Mouse (Mus musculus) heart, embryonic 14.5 days (tissue): ENCODE measurements around the gene Arhgef18. TPM values are rescaled to one million over a fixed set of nuclear protein-coding genes. Genes with fewer than 3 reads are reported as not detected.

ENCODE experiments used
- ATAC-seq: fragments of 200-750 bp; cut with Nextera tagmentation; 2 replicates; pipeline ENCODE4 v1.8.0; 2017; ENCODE audit warnings: low read depth, moderate TSS enrichment; ENCODE audit not compliant: insufficient number of reproducible peaks, insufficient read depth, low FRiP score
- H3K27ac ChIP-seq, 2 experiments: fragments of 200-500 bp in 1 of 2; fragments of 300-500 bp in 1 of 2; sonication (generic) in 1 of 2; replicated peaks in 1 of 2; 2 replicates each; pipeline ENCODE4 v1.5.1; 2012 to 2014; ENCODE audit warnings: low read depth in 2 of 2, low read length in 2 of 2, control low read depth in 1 of 2, mild to moderate bottlenecking in 1 of 2, mixed read lengths in 1 of 2; ENCODE audit not compliant: control insufficient read depth in 1 of 2, insufficient read depth in 1 of 2
- H3K27me3 ChIP-seq: fragments of 300-500 bp; sonication (generic); 2 replicates; pipeline ENCODE4 v1.6.1; 2014; ENCODE audit warnings: mild to moderate bottlenecking, low read length, control low read depth; ENCODE audit not compliant: control insufficient read depth, insufficient read depth
- H3K36me3 ChIP-seq: fragments of 300-500 bp; sonication (generic); 2 replicates; pipeline ENCODE4 v1.6.1; 2014; ENCODE audit warnings: mild to moderate bottlenecking, control low read depth, low read length, mixed read lengths; ENCODE audit not compliant: control insufficient read depth, insufficient read depth
- H3K4me1 ChIP-seq, 2 experiments: fragments of 200-500 bp in 1 of 2; fragments of 300-500 bp in 1 of 2; sonication (generic) in 1 of 2; 2 replicates each; pipeline ENCODE4 v1.6.1; 2012 to 2014; ENCODE audit warnings: low read length in 2 of 2, control low read depth in 1 of 2, mixed read lengths in 1 of 2; ENCODE audit not compliant: control insufficient read depth in 2 of 2, insufficient read depth in 2 of 2
- H3K4me2 ChIP-seq: fragments of 300-500 bp; sonication (generic); 2 replicates; pipeline ENCODE4 v1.6.1; 2014; ENCODE audit warnings: mild to moderate bottlenecking, low read length
- H3K4me3 ChIP-seq, 2 experiments: fragments of 200-500 bp in 1 of 2; fragments of 300-500 bp in 1 of 2; sonication (generic) in 1 of 2; 2 replicates each; pipeline ENCODE4 v1.5.1; 2012 to 2014; ENCODE audit warnings: low read length in 2 of 2, mild to moderate bottlenecking in 2 of 2, control low read depth in 1 of 2, low read depth in 1 of 2, moderate library complexity in 1 of 2; ENCODE audit not compliant: control insufficient read depth in 1 of 2, insufficient read depth in 1 of 2
- H3K9ac ChIP-seq: fragments of 300-500 bp; sonication (generic); 2 replicates; pipeline ENCODE4 v1.6.1; 2014; ENCODE audit warnings: mild to moderate bottlenecking, low read length
- H3K9me3 ChIP-seq: fragments of 300-500 bp; sonication (generic); 2 replicates; pipeline ENCODE4 v1.6.1; 2016; ENCODE audit warnings: low read length, control low read depth; ENCODE audit not compliant: control insufficient read depth
- WGBS: fragments of 180-500 bp; shearing (Covaris S2); extraction: QIAGEN DNeasy Blood & Tissue Kit; methylation state at CpG from one replicate; pipeline ENCODE4 v1.1.7; 2014; 5-methylcytosine and 5-hydroxymethylcytosine counted together
- polyA plus RNA-seq: library from polyadenylated mRNA; unstranded; fragments of >200 nt; fragmentation: Nextera tagmentation; extraction: Ambion mirVana; gene quantifications from 2 replicates; pipeline ENCODE4 v1.2.1, GENCODE M21; 2014

The Arhgef18 gene
- polyA plus RNA-seq, 1 experiment from 2014 or later: 4.6 TPM

DNA sequence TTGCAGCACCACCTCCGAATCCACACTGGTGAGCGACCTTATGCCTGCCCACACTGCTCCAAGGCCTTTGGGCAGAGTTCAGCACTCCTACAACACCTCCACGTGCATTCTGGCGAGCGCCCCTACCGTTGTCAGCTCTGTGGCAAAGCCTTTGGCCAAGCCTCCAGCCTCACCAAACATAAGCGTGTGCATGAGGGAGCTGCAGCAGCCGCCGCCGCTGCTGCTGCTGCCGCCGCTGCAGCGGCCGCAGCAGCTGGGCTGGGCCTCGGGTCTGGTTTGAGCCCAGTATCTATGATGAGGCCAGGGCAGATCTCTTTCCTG is 103.6 kb downstream of the Arhgef18 start:
- Histone ChIP-seq H3K9ac (no peak overlapping the region), H3K27me3 (no peaks in the 10 kb centered on the region), H3K36me3 (peaks cover 34% of the 10 kb centered on the region), H3K4me3 (no peak overlapping the region), H3K4me1 (peaks cover 2 to 18% of the 10 kb centered on the region in 2 experiments; a peak in 3 of 4 replicates), H3K27ac (no peak overlapping the region), H3K4me2 (no peak overlapping the region), H3K9me3 (no peaks in the 10 kb centered on the region)
- WGBS: 84% methylated on average over 15 of the region's 15 CpGs
- no peak for ATAC-seq

DNA sequence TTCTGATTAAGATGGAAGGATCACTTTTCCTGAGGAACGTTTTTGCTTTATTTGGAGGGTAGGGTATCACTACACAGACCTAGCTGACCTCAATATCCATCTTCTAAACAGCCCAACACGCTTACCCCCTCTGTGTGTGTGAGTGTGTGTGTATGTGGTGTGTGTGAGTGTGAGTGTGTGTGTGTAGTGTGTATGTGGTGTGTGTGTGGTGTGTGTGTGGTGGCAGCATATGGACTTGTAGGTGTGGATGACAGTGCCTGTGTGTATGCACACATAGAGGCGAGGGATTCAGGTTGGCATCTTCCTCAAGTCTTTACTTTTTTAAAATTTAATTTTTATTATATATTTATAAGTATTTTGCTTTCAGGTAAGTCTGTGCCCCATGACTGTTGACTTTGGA is 105.8 kb downstream of the Arhgef18 start:
- 90% methylated on average over 3 of the region's 3 CpGs for WGBS

GRCm38 (mm10) chr8:3499751-3500150 is 106.9 kb downstream of the Arhgef18 start:
- Histone ChIP-seq H3K4me3 (peak overlapping the region; percentile 83 to 95), H3K27ac (peak overlapping the region; percentile 90 to 97), H3K36me3 (peaks cover 36% of the 10 kb centered on the region), H3K9me3 (no peaks in the 10 kb centered on the region), H3K9ac (peak overlapping the region; percentile 75), H3K4me2 (peak overlapping the region; percentile 64), H3K27me3 (no peaks in the 10 kb centered on the region), H3K4me1 (peaks cover 0 to 11% of the 10 kb centered on the region in 2 experiments; a peak in 2 of 4 replicates)
- WGBS: 6% methylated on average over 8 of the region's 8 CpGs
- peak; percentile 16; the same call in 1 of the 2 replicates for ATAC-seq

More for the DNA sequence above, 105.8 kb downstream of the Arhgef18 start:
- Histone ChIP-seq H3K9ac (no peak overlapping the region), H3K27ac (no peak overlapping the region), H3K4me1 (peaks cover 2 to 18% of the 10 kb centered on the region in 2 experiments; a peak in 3 of 4 replicates), H3K27me3 (no peaks in the 10 kb centered on the region), H3K4me2 (no peak overlapping the region), H3K4me3 (no peak overlapping the region), H3K36me3 (peaks cover 36% of the 10 kb centered on the region), H3K9me3 (no peaks in the 10 kb centered on the region)
- ATAC-seq: no peak

GRCm38 (mm10) chr8:3500235-3501090 is 107.7 kb downstream of the Arhgef18 start, which contains the start of gene Mcoln1:
Mcoln1 (plus strand) TSS chr8:3500457.
- under 1% methylated on average over 70 of the region's 70 CpGs for WGBS
- Histone ChIP-seq H3K27ac (peak within 1 kb of the TSS; percentile 90 to 97), H3K4me2 (peak within 1 kb of the TSS; percentile 77), H3K36me3 (peaks cover 30% of the 10 kb centered on the region), H3K4me3 (peak within 1 kb of the TSS; percentile 83 to 95), H3K27me3 (no peaks in the 10 kb centered on the region), H3K9ac (peak within 1 kb of the TSS; percentile 93), H3K4me1 (peaks cover 0 to 11% of the 10 kb centered on the region in 2 experiments; a peak in 2 of 4 replicates), H3K9me3 (no peaks in the 10 kb centered on the region)
- peak; percentile 90 for ATAC-seq

DNA sequence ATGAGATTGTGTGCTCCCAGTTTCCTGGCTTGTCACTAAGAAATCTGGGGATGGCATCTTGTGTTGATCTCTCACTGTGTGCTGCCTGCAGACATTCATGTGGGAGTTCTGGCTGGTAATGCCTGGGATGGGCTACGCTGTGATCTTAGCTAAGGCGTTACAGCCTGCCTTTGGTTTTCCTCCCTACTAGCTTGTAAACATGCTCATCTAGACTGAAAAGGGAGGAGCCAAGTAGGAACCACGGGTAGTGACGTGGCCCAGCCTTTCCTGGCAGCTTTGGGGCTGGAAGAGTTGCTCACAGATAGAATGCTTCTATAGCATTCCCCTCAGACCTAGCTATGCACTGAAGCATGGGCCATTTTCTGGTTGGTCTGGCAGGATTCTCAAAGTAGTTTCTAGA is 109.4 kb downstream of the Arhgef18 start:
- Histone ChIP-seq H3K4me2 (no peak overlapping the region), H3K4me3 (no peak overlapping the region), H3K36me3 (peaks cover 30% of the 10 kb centered on the region), H3K27ac (no peak overlapping the region), H3K4me1 (peaks cover 0 to 11% of the 10 kb centered on the region in 2 experiments; a peak in 2 of 4 replicates), H3K27me3 (no peaks in the 10 kb centered on the region), H3K9ac (no peak overlapping the region), H3K9me3 (no peaks in the 10 kb centered on the region)
- no peak for ATAC-seq
- WGBS: 69% methylated on average over 4 of the region's 4 CpGs

Other genes with a start within 250 kb of the Arhgef18 start
- gene Insr, start 113.4 kb upstream of the Arhgef18 start, polyA plus RNA-seq: 56.9 and 59.0 TPM in 2 replicates
- gene A430078G23Rik, start 39.6 kb upstream of the Arhgef18 start, polyA plus RNA-seq: not detected in 2 replicates
- gene Pex11g, start 74.7 kb downstream of the Arhgef18 start, polyA plus RNA-seq: 5.0 and 5.4 TPM in 2 replicates
- gene Tex45, start 77.9 kb downstream of the Arhgef18 start, polyA plus RNA-seq: not detected in 2 replicates
- gene Zfp358, start 100.1 kb downstream of the Arhgef18 start, polyA plus RNA-seq: 11.5 and 17.4 TPM in 2 replicates
- gene Mcoln1, start 107.5 kb downstream of the Arhgef18 start, polyA plus RNA-seq: 36.0 and 38.0 TPM in 2 replicates
- 11.1 and 15.8 TPM in 2 replicates for gene Pnpla6, start 122.4 kb downstream of the Arhgef18 start, polyA plus RNA-seq
- 5.1 and 8.5 TPM in 2 replicates for gene C330021F23Rik, start 175.0 kb downstream of the Arhgef18 start, polyA plus RNA-seq
- 1.6 and 2.9 TPM in 2 replicates for gene Camsap3, start 194.3 kb downstream of the Arhgef18 start, polyA plus RNA-seq
- gene Xab2, start 228.3 kb downstream of the Arhgef18 start, polyA plus RNA-seq: 29.0 and 30.9 TPM in 2 replicates
- 113 and 114 TPM in 2 replicates for gene Pet100, start 228.5 kb downstream of the Arhgef18 start, polyA plus RNA-seq
- gene Pcp2, start 232.5 kb downstream of the Arhgef18 start, polyA plus RNA-seq: not detected in 2 replicates
- gene Stxbp2, start 237.9 kb downstream of the Arhgef18 start, polyA plus RNA-seq: 39.0 and 40.2 TPM in 2 replicates